Comparison of ENCODE assay signal across 8 mouse cellular contexts in genomic region chr10:87858013-87858806, GRCm38 (mm10). TPM values are rescaled to one million over a fixed set of nuclear protein-coding genes. Genes with fewer than 3 reads are reported as not detected.
DNase-seq lines count a peak whose midpoint lies in the region; ATAC-seq and TF ChIP-seq lines count a peak whose summit lies in the region.

TSS of gene Igf1 (plus strand) at chr10:87858265.

- H3K4me3 ChIP-seq in lung, embryonic 16.5 days (ENCODE audit: low read length), result peak within 1 kb of the TSS; percentile 54
- H3K4me3 ChIP-seq in embryonic fibroblast, embryonic 13.5 days (ENCODE audit: insufficient read depth, low read length), result peak within 1 kb of the TSS; percentile 30; the same call in 1 of the 2 replicates
- H3K4me3 ChIP-seq in midbrain, embryonic 12.5 days, result no peak within 1 kb of the TSS

- no peaks in the 10 kb centered on the region for H3K9me3 ChIP-seq in lung, embryonic 16.5 days (ENCODE audit: control insufficient read depth, low read length)
- H3K9me3 ChIP-seq in midbrain, embryonic 12.5 days, result no peaks in the 10 kb centered on the region

- no peaks in the 10 kb centered on the region for H3K36me3 ChIP-seq in lung, embryonic 16.5 days (ENCODE audit: control insufficient read depth, insufficient read depth, low read length)
- no peaks in the 10 kb centered on the region for H3K36me3 ChIP-seq in midbrain, embryonic 12.5 days

- no peak for DNase-seq in lung, postnatal 14 days
- DNase-seq in heart, postnatal 4 days, result no peak
- DNase-seq in layer of hippocampus, adult 9-10 months (ENCODE audit: low spot score), result no peak
- no peak for DNase-seq in urinary bladder, adult 18-20 months (ENCODE audit: low spot score in 2 of 2)
- DNase-seq in left cerebral cortex, adult 9 months (ENCODE audit: low spot score in 2 of 2), result no peak

- H3K27ac ChIP-seq in lung, embryonic 16.5 days (ENCODE audit: low read length), result peak within 1 kb of the TSS; percentile 72
- H3K27ac ChIP-seq in embryonic fibroblast, embryonic 13.5 days (ENCODE audit: insufficient read depth, low read length), result peak within 1 kb of the TSS; percentile 66
- 0 out of 2 replicates have a peak within 1 kb of the TSS, but pooled peaks have one; percentile 1 for H3K27ac ChIP-seq in midbrain, embryonic 12.5 days (replicated peaks)

- H3K4me2 ChIP-seq in lung, embryonic 16.5 days (ENCODE audit: low read depth, low read length), result peak within 1 kb of the TSS; percentile 68
- peak within 1 kb of the TSS; percentile 80 for H3K4me2 ChIP-seq in midbrain, embryonic 12.5 days (replicated peaks)

- WGBS in lung, embryonic 16.5 days, result 21% methylated on average over 5 of the region's 5 CpGs
- 34% methylated on average over 5 of the region's 5 CpGs for WGBS in midbrain, embryonic 12.5 days

- peaks cover 22% of the 10 kb centered on the region for H3K4me1 ChIP-seq in lung, embryonic 16.5 days (replicated peaks; ENCODE audit: control insufficient read depth, insufficient read depth, low read length)
- peaks cover 15% of the 10 kb centered on the region for H3K4me1 ChIP-seq in embryonic fibroblast, embryonic 13.5 days (ENCODE audit: control insufficient read depth, insufficient read depth, low read length)
- peaks cover 19% of the 10 kb centered on the region for H3K4me1 ChIP-seq in midbrain, embryonic 12.5 days

- H3K9ac ChIP-seq in lung, embryonic 16.5 days (ENCODE audit: low read length), result 0 out of 2 replicates have a peak within 1 kb of the TSS, but pooled peaks have one; percentile 32
- no peak within 1 kb of the TSS for H3K9ac ChIP-seq in midbrain, embryonic 12.5 days (replicated peaks)

- ATAC-seq in lung, embryonic 16.5 days (ENCODE audit: low read depth), result 0 out of 2 replicates have a peak, but pooled peaks have one; percentile 27
- 0 out of 2 replicates have a peak, but pooled peaks have one; percentile 23 for ATAC-seq in midbrain, embryonic 12.5 days (ENCODE audit: low FRiP score, low read depth)

- TF ChIP-seq POLR2A in embryonic fibroblast, embryonic 13.5 days (IDR thresholded peaks at IDR 0.05; ENCODE audit: low read depth, low read length), result no peak

- H3K27me3 ChIP-seq in lung, embryonic 16.5 days (ENCODE audit: control insufficient read depth, insufficient read depth, low read depth, low read length), result peaks cover 15% of the 10 kb centered on the region
- peaks cover 21% of the 10 kb centered on the region; the same call in 1 of the 2 replicates for H3K27me3 ChIP-seq in midbrain, embryonic 12.5 days

- TF ChIP-seq CTCF in embryonic fibroblast, embryonic 13.5 days (IDR thresholded peaks at IDR 0.05; ENCODE audit: borderline replicate concordance, insufficient read depth, low read length), result no peak

RNA-seq across cellular contexts. Expression of gene Igf1, which starts in this region (rescaled TPM):
- 63.1 and 70.1 TPM in 2 replicates for polyA plus RNA-seq in lung, embryonic 16.5 days (2015; fragmentation: Nextera tagmentation; extraction: Ambion mirVana)
- polyA plus RNA-seq in embryonic fibroblast, embryonic 13.5 days (2011; ENCODE audit: insufficient read length, low read depth, missing spikeins), result 8.4 and 73.2 TPM in 2 replicates
- 10 to 100 TPM; 79.4 to 83.7 TPM for total RNA-seq in heart, postnatal 4 days (2021)
- 11.4 and 15.9 TPM in 2 replicates for polyA plus RNA-seq in midbrain, embryonic 12.5 days (2016; fragmentation: Nextera tagmentation; extraction: Ambion mirVana)

Comparison
In these comparisons a context has a peak if more than half of its experiments do, and no peak if none do; other contexts are left out.
1. H3K27ac ChIP-seq: peak in every context shown above with its lines; median percentile 72 in lung, embryonic 16.5 days; 66 in embryonic fibroblast, embryonic 13.5 days; 1 in midbrain, embryonic 12.5 days.